Mouse (Mus musculus) thymus, adult 2 months (tissue): ENCODE data around the gene Aplp2.

Experiments
- CTCF ChIP-seq: fragments of 200-500 bp; IDR thresholded peaks from 2 replicates; pipeline ENCODE4 v1.5.1; 2012; ENCODE audit warnings: mild to moderate bottlenecking, control low read depth, low read length, moderate library complexity, borderline replicate concordance; ENCODE audit not compliant: control insufficient read depth, poor library complexity, insufficient read depth; ENCODE audit errors: extremely low read depth
- POLR2A ChIP-seq: fragments of 200-500 bp; IDR thresholded peaks from 2 replicates; pipeline ENCODE4 v1.6.1; 2012; ENCODE audit warnings: mild to moderate bottlenecking, low read length, control low read depth, moderate library complexity; ENCODE audit not compliant: control insufficient read depth, poor library complexity, insufficient read depth; ENCODE audit errors: extremely low read depth

- TF ChIP-seq CTCF = no peak
- no peak for TF ChIP-seq POLR2A
Observed at GRCm38 (mm10) chr9:31151050-31151449, 60.6 kb downstream of the Aplp2 start.
